Mouse (Mus musculus) stomach, embryonic 14.5 days (tissue): ENCODE data around the gene Kcnip2. TPM values are rescaled to one million over a fixed set of nuclear protein-coding genes. Genes with fewer than 3 reads are reported as not detected.
A peak's percentile ranks its signal among the peaks of the same experiment; 100 is the strongest.
"Not testable (repeated sequence)": the region's sequence is repeated elsewhere in the genome, so short reads cannot be mapped to it uniquely, and the experiment has no call there.

Source experiments
- ATAC-seq: fragments of 200-750 bp; cut with Nextera tagmentation; 2 replicates; pipeline ENCODE4 v1.8.0; 2017; ENCODE audit warnings: low read depth, moderate TSS enrichment; ENCODE audit not compliant: insufficient number of reproducible peaks, insufficient read depth, low FRiP score
- H3K27ac ChIP-seq: fragments of 300-500 bp; sonication (generic); 2 replicates; pipeline ENCODE4 v1.5.1; 2014; ENCODE audit warnings: mild to moderate bottlenecking, low read length, moderate library complexity, mixed read lengths
- H3K27me3 ChIP-seq: fragments of 300-500 bp; sonication (generic); 2 replicates; pipeline ENCODE4 v1.6.1; 2014; ENCODE audit warnings: low read length, control low read depth, mixed read lengths; ENCODE audit not compliant: control insufficient read depth, insufficient read depth
- H3K36me3 ChIP-seq: fragments of 300-500 bp; sonication (generic); 2 replicates; pipeline ENCODE4 v1.6.1; 2014; ENCODE audit warnings: mild to moderate bottlenecking, control low read depth, low read length, moderate library complexity, mixed read lengths; ENCODE audit not compliant: control insufficient read depth, insufficient read depth
- H3K4me1 ChIP-seq: fragments of 300-500 bp; sonication (generic); 2 replicates; pipeline ENCODE4 v1.6.1; 2014; ENCODE audit warnings: low read length, control low read depth, mixed read lengths; ENCODE audit not compliant: control insufficient read depth, insufficient read depth
- H3K4me2 ChIP-seq: fragments of 300-500 bp; sonication (generic); replicated peaks from 2 replicates; pipeline ENCODE4 v1.6.1; 2014; ENCODE audit warnings: low read depth, low read length, control low read depth
- H3K4me3 ChIP-seq: fragments of 300-500 bp; sonication (generic); 2 replicates; pipeline ENCODE4 v1.5.1; 2014; ENCODE audit warnings: low read depth, low read length, control low read depth
- H3K9ac ChIP-seq: fragments of 300-500 bp; sonication (generic); replicated peaks from 2 replicates; pipeline ENCODE4 v1.6.1; 2014; ENCODE audit warnings: low read depth, mild to moderate bottlenecking, control low read depth, low read length, moderate library complexity, mixed read lengths
- H3K9me3 ChIP-seq: fragments of 300-500 bp; sonication (generic); 2 replicates; pipeline ENCODE4 v1.6.1; 2016; ENCODE audit warnings: low read depth, low read length, control low read depth; ENCODE audit not compliant: control insufficient read depth
- WGBS: fragments of 180-500 bp; shearing (Covaris S2); extraction: QIAGEN DNeasy Blood & Tissue Kit; methylation state at CpG from one replicate; pipeline ENCODE4 v1.1.7; 2014; 5-methylcytosine and 5-hydroxymethylcytosine counted together
- polyA plus RNA-seq: library from polyadenylated mRNA; unstranded; fragments of >200 nt; fragmentation: Nextera tagmentation; extraction: Ambion mirVana; gene quantifications from 2 replicates; pipeline ENCODE4 v1.2.1, GENCODE M21; 2014

Kcnip2 gene
- polyA plus RNA-seq, 1 experiment from 2014 or later = 1.8 TPM

DNA sequence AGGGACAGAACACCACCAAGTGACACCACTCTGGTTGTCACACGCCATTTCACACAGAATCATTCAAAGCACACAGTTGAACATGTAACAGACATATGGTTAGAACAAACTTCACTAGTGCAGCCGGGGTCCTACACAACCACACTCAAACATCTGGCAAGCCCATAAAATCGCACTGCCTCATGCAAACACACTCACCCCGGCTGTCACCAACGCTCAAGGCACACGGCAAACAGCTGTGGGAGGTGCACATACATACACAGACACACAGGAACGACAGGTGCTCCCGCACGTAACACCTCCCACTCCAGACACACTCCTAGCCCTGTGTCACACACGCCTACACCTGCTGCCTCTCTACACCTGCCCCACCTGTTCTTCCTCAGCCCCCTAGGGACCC is 691 bp downstream of the Kcnip2 start:
- H3K9me3 ChIP-seq = no peaks in the 10 kb centered on the region
- ATAC-seq = no peak
- no peak overlapping the region; the same call in 1 of the 2 replicates for H3K4me3 ChIP-seq
- no peaks in the 10 kb centered on the region for H3K27me3 ChIP-seq
- 63% methylated on average over 10 of the region's 10 CpGs for WGBS
- no peaks in the 10 kb centered on the region for H3K36me3 ChIP-seq
- H3K4me1 ChIP-seq = peaks cover 36% of the 10 kb centered on the region
- H3K9ac ChIP-seq = no peak overlapping the region
- H3K27ac ChIP-seq = no peak overlapping the region
- peak overlapping the region; percentile 64 for H3K4me2 ChIP-seq

DNA sequence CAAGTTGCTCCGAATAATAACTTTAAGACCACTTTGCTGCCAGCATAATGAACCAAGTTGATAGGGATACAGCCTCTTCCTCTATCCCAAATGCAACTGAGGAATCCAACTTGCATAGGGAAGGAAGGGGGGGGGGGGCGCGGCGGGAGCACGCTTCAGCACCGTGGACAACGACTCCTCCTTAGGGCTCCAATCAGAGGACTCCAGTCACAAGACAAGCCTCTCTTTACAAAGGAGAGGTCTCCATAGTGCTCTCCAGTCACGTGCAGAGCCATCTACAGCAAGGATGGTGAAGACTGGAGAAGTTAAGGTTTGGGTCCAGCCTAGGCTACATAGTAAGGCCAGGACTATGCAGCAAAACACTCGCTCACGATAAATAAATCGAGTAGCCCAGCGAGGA is 2.1 kb downstream of the Kcnip2 start:
- Histone ChIP-seq H3K36me3 (no peaks in the 10 kb centered on the region), H3K4me3 (no peak overlapping the region), H3K9ac (no peak overlapping the region), H3K4me1 (peaks cover 36% of the 10 kb centered on the region), H3K27ac (no peak overlapping the region), H3K9me3 (no peaks in the 10 kb centered on the region), H3K4me2 (no peak overlapping the region), H3K27me3 (no peaks in the 10 kb centered on the region)
- no peak; the same call in 1 of the 2 replicates for ATAC-seq
- 9% methylated on average over 12 of the region's 12 CpGs for WGBS

DNA sequence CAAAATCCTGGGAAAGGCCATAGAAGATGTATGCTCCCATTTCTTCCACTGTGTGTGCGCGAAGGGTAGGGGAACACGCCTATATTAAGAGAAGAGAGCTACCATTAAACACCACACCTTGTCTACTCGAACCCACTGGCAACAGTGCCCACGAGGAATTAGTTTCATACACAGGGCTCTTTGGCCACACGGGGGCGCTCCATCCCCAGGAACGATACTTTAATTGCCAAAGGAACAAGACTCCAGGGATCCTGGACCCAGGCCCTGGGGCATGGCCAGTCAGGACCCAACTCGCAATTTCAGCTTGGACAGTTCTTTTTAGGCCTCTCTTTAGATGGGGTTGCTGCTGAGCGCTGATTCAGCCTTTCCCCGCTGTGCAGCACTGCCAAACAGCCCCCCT is 2.6 kb downstream of the Kcnip2 start:
- no peak for ATAC-seq
- H3K36me3 ChIP-seq = no peaks in the 10 kb centered on the region
- H3K27me3 ChIP-seq = no peaks in the 10 kb centered on the region
- H3K4me3 ChIP-seq = no peak overlapping the region
- no peak overlapping the region for H3K4me2 ChIP-seq
- no peak overlapping the region for H3K27ac ChIP-seq
- WGBS = 5% methylated on average over 11 of the region's 11 CpGs
- peaks cover 32% of the 10 kb centered on the region for H3K4me1 ChIP-seq
- H3K9ac ChIP-seq = no peak overlapping the region
- no peaks in the 10 kb centered on the region for H3K9me3 ChIP-seq

DNA sequence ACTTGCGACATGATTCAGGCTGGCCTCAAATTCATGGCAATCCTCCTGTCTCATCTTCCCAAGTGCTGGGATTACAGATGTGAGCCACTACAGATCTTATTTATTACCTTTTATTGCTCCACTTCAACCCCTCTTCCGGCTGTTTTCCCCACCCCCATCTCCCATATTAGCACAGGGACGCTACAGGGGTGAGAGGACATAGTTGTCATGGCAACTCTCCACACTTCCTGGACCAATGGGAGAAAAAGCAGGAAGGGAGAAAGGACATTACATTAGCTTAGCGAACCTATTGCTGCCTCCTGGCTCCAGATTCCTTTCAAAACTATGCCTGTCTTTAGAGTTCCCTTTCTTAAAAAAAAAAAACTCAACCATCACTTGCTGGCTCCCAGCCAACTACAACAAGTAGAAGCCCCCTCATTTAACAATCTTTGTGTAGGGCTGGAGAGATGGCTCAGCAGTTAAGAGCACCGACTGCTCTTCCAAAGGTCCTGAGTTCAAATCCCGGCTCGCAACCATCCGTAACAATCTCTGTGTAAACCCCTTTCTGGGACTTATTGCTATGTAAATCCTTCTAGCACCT is 3.1 kb downstream of the Kcnip2 start:
- H3K9ac ChIP-seq = no peak overlapping the region
- no peaks in the 10 kb centered on the region for H3K9me3 ChIP-seq
- no peak overlapping the region for H3K4me3 ChIP-seq
- 17% methylated on average over 8 of the region's 8 CpGs for WGBS
- H3K27ac ChIP-seq = no peak overlapping the region
- peaks cover 27% of the 10 kb centered on the region for H3K4me1 ChIP-seq
- H3K27me3 ChIP-seq = no peaks in the 10 kb centered on the region
- no peaks in the 10 kb centered on the region for H3K36me3 ChIP-seq
- H3K4me2 ChIP-seq = peak overlapping the region; percentile 37
- no peak for ATAC-seq

GRCm38 (mm10) chr19:45812115-45812514 is 3.7 kb downstream of the Kcnip2 start:
- H3K4me3 ChIP-seq = no peak overlapping the region
- no peak overlapping the region for H3K27ac ChIP-seq
- H3K27me3 ChIP-seq = no peaks in the 10 kb centered on the region
- no peak overlapping the region for H3K9ac ChIP-seq
- no peaks in the 10 kb centered on the region for H3K36me3 ChIP-seq
- no peaks in the 10 kb centered on the region for H3K9me3 ChIP-seq
- peak overlapping the region; percentile 37 for H3K4me2 ChIP-seq
- WGBS = 3% methylated on average over 16 of the region's 16 CpGs
- ATAC-seq = peak; percentile 46; the same call in 1 of the 2 replicates
- H3K4me1 ChIP-seq = peaks cover 22% of the 10 kb centered on the region

GRCm38 (mm10) chr19:45811028-45811674 is 4.7 kb downstream of the Kcnip2 start:
- no peak for ATAC-seq
- Histone ChIP-seq H3K27ac (no peak overlapping the region), H3K4me3 (no peak overlapping the region), H3K27me3 (no peaks in the 10 kb centered on the region), H3K36me3 (no peaks in the 10 kb centered on the region), H3K4me2 (no peak overlapping the region), H3K4me1 (peaks cover 13% of the 10 kb centered on the region; the same call in 1 of the 2 replicates), H3K9me3 (no peaks in the 10 kb centered on the region), H3K9ac (no peak overlapping the region)
- 50% methylated on average over 12 of the region's 12 CpGs for WGBS

DNA sequence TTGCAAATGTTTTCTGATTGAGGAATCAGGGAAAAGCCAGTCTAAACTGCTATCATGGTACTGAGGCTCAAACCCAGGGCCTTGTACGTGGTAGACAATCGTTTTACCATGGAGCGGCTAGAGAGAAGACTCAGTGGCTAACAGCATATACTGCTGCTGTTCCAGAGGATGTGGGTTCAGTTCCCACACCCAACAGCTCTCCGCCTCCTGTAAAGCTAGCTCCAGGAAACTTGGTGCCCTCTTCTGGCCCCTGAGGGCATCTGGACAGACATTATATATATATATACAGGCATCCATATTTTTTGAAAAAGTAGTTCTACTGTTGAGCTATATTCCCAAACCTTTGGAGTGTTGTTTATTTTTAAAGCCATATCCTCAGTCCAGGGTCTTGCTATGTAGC is 8.1 kb downstream of the Kcnip2 start:
- Histone ChIP-seq H3K9me3 (no peaks in the 10 kb centered on the region), H3K4me2 (no peak overlapping the region), H3K27ac (no peak overlapping the region), H3K9ac (no peak overlapping the region), H3K36me3 (no peaks in the 10 kb centered on the region), H3K4me3 (no peak overlapping the region), H3K27me3 (no peaks in the 10 kb centered on the region), H3K4me1 (peaks cover 7% of the 10 kb centered on the region; the same call in 1 of the 2 replicates)
- ATAC-seq = no peak
- 90% methylated on average over 4 of the region's 4 CpGs for WGBS

DNA sequence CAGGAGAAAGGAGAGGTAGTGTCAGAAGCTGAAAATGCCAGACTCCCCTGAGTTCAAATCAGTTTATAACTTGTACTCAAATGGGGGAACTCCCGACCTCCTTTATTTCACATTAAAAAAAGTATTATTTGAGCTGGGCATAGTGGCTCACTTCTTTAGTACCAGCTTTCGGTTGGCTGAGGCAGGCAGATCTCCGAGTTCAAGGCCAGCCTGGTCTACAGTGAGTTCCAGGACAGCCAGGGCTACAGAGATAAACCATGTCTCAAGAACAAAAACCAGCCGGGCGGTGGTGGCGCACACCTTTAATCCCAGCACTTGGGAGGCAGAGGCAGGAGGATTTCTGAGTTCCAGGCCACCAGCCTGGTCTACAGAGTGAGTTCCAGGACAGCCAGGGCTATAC is 10.0 kb downstream of the Kcnip2 start:
- H3K4me3 ChIP-seq, H3K9me3 ChIP-seq, H3K4me2 ChIP-seq, H3K9ac ChIP-seq, H3K4me1 ChIP-seq, H3K36me3 ChIP-seq, ATAC-seq, H3K27me3 ChIP-seq, H3K27ac ChIP-seq: not testable (repeated sequence)
- WGBS = 90% methylated on average over 6 of the region's 6 CpGs
